Mouse (Mus musculus) gastrocnemius, adult 18-20 months (tissue): Measurements from ENCODE around the gene Rpl36. TPM values are rescaled to one million over a fixed set of nuclear protein-coding genes. Genes with fewer than 3 reads are reported as not detected.

Experiments used
- DNase-seq: peaks from one replicate; pipeline ENCODE4 v3.0.0; 2021; ENCODE audit warnings: low spot score
- long read RNA-seq, 2 experiments: library from polyadenylated mRNA; stranded (forward); transcript quantifications; one replicate each; pipeline ENCODE4 v2.0.0; 2021
- total RNA-seq, 2 experiments: library from RNA; stranded (reverse); gene quantifications; 2 replicates each; pipeline ENCODE4 v1.2.3; 2021

Gene Rpl36
- 100 to 1,000 TPM; 632 to 662 TPM for total RNA-seq
- long read RNA-seq, experiment 1, transcript Rpl36-201 (4 exons, 383 nt): major isoform, 111 of 131 reads
- long read RNA-seq, experiment 1, partial matches to known transcripts: 19 of 131 reads
- long read RNA-seq, experiment 1, other reads (novel, unspliced or antisense): 1 of 131 reads
- long read RNA-seq, experiment 2, transcript Rpl36-201 (4 exons, 383 nt): major isoform, 123 of 137 reads
- long read RNA-seq, experiment 2, partial matches to known transcripts: 13 of 137 reads
- long read RNA-seq, experiment 2, other reads (novel, unspliced or antisense): 1 of 137 reads

DNA sequence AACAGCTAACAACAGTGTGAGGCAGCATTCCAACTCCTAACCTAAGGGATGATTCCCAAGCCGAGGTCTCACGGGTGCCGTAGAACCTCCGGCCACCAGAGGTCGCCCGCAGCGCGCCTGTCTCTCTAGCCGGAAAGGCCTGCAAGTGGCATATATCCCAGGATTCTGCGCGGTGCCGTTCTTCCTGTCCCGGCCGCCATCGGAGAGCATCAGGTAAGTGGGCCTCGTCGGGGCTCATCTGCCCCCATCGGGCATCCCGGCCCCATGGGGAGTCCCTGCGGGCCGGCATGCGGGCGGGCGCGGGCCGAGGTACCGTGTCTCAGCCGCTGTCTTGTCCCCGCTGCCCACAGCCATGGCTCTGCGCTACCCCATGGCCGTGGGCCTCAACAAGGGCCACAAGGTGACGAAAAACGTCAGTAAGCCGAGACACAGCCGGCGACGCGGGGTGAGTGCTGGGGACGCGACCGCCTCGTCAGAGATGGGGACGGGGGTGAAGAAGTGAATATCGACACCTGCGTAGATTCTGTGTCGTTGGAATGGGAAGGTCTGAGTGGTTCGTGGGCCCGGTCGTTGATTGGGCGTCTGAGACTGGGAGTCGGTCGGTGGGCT is at the start of gene Rpl36:
Gene Rpl36 (plus strand): TSS at position 181 of the 609 bp plus-strand sequence.
- DNase-seq: peak; percentile 96

DNA sequence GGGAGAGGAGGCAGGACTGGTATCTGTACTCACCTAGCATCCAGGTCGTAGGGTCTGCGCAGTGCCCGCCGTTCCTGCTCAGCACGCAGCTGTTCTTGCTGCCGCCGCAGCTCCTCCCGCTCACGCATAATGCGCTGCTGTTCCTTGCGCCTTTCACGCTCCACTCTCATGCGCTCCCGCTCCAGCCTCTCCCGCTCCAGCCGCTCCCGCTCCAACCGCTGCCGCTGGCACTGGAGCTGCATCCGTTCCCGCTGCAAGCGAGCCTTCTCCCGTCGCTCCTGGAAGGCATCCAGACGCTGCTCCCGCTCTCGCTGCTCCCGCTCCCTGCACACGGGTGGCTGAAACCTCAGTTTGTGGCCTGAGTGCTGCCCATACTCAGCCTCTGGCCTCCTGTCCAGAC is 46.9 kb upstream of the Rpl36 start:
- no peak for DNase-seq

DNA sequence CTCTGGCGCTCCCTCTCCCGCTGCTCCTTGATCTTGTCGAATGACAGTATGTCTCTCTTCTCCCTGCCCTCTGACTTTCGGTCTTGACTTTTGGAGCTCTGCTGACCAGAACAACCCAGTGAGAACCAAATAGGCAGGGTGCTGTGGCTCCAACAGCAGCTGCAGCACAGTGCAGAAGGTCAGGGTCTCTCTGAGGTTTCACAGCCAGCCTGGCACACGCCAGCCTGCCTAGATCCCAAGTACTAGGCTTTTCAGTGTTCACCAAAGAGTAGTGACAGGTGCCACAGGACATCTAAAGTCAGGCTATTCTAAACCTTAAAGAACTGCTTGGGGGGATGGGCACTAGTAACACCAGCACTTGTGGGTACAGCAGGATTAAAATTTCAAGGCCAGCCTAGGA is 46.3 kb upstream of the Rpl36 start:
- no peak for DNase-seq

DNA sequence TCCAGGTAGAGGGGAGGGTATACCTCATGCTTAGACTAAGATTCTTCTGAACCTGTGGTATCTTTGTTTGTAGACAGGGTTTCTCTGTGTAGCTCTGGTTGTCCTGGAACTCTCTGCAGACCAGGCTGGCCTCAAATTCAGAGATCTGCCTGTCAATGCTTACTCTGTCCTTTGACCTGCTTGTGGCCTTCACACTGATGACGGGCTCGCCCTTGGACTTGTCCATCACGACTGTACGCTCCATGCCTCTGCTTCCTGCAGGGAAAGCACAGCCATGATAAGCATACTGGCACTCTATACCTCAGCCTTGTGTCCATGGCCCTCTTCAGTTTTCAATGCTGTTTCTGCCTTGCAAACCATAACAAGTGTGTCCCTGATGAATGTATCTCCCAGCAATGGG is 45.8 kb upstream of the Rpl36 start:
- DNase-seq: no peak

DNA sequence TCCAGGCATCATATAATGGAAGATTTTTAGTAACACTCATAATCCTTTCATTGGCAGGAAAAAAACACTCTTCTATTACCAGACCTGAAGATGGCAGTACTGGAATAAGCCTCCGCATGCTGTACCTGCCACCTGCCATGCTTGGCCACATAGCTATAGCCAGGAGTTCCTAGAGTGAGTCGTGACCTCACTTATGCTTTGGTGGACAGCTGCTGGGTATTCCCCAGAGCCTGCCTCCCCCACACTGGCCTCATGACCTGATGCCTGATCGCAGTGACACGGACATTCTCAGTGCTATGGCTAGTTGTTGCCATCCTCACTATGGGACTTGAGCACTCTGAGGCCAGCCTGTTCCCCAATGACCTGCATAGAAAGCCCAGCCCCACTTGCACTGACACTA is 42.9 kb upstream of the Rpl36 start:
- DNase-seq: no peak

DNA sequence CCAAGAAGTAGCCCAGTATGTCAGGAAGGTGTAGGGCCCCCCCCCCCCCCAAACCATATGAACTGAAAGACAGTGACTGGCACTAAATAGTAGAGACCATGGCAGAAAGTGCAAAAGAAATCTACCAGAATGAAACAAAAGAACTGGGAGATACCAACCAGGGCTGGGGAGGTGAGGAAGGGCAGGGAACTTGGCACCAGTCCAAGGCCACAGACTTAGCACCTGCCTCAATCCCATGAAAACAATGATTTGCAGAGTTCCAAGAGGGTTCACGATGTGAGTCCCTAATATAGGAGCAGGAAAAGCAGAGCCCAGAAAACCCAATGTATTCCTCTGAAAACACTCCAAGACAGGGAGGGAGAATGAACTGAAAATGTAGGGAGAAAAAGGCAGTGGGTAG is 41.1 kb upstream of the Rpl36 start:
- DNase-seq: no peak

DNA sequence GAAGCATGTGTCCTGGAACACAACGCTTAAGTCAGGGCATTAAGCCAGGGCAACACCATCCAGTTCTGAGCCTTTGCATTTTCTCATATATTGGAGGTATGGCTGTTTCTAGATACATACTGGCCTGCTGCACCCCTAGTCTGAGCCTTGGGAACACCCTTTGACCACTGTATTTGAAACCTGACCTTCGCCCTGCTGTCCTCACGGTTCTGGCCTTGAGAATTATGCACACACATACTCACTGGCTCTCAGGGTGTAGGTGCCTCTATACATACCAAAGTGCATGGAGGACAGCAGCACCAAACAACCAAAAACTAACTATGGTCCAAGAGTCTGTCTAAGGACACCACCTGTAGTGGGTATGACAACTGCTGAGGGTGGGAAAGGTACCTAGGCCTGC is 40.3 kb upstream of the Rpl36 start:
- DNase-seq: no peak

DNA sequence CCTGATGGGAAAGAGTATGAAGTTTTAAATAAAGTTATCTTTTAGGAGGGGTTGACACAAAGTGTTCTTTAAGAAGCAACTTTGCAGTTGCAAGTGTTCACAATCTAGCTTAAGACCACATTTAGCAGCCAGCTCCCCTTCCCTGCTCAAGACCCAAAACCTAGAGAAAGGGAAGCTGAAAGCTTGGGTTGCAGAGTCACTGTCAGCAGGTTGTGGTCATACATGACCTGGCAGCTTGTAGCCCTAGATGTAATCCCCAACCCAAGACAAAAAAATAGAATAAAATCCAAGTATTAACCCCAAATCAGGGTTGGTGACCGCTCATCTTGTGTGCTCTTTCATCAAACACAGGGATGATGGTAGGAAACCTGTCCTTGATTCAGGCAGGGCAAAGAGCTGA is 30.1 kb upstream of the Rpl36 start:
- no peak for DNase-seq

DNA sequence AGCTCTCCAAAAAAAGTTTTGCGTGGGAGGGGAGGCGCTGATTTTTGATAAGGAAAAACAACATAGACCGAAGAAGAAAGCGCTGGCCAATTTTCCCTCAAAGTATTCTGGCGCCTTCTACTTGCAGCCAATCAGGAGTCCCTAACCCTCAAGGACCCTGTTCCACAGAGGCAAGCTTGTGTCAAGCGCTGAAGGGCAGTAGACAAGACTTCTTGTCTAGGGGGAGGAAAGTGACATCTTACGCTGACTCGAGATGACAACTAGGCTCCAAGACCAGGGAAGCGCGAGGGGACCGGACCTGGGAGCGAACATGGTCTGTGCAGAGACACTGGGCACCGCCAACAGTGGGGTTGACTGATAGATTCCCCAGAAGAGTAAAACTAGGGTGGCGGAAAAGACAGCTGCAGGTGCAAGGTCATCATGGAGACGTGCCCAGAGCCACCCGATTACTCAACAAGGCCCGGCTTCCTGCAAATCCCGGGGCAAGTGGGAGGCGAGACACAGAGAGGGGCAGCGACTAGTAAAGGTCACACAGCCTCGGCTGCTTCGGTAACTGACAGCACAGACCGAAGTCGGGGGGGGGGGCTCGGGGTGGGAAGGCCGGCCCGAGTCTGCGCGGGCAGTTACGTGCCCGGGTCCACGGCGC is 29.5 kb upstream of the Rpl36 start:
- peak; percentile 54 for DNase-seq

DNA sequence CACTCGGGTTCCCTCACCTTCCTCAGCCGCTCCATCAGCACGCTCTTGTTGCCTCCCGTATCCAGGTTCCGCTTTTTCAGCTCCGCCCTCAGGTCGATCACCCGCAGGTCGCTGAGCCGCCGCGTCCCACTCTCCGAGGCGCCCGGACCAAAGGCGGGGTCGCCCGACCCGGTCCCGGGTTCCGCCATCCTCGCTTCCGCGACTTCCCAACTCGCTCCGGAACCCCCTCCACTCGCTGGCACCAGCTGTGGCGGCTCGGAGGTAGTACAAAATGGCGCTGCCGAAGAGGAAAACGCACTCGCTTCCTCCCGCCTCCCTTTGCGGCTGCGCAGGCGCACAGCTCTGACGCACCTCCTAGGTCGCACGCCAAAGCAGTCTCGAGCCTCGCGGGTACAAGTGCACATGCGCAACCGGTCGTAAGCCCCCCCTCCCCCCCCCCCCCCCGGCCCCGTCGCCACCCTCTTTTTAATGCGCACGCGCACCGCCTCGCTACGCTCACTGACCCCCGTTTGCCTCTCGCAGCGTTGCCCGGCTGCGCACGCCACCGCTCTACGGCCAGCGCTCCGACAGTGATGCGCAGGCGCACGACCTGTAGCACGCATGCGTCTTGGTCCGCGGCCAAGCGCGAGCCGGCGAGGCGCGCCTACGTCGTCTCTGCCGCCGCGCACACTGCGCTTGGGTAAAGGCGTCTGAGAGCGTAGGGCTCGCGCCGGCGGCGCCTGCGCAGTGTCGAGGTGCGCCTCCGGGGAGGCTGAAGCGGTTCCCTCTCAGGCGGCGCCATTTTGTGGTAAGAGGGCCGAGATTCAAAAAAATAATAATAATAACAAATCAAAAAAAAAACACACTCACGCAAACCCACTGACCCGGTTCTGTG is 28.7 kb upstream of the Rpl36 start, which contains the start of the genes Safb2 and Safb:
Gene Safb2 (minus strand): TSS at position 329 of the 874 bp plus-strand sequence.
Gene Safb (plus strand): TSS at position 569 of the 874 bp plus-strand sequence.
- DNase-seq: peak; percentile 98

DNA sequence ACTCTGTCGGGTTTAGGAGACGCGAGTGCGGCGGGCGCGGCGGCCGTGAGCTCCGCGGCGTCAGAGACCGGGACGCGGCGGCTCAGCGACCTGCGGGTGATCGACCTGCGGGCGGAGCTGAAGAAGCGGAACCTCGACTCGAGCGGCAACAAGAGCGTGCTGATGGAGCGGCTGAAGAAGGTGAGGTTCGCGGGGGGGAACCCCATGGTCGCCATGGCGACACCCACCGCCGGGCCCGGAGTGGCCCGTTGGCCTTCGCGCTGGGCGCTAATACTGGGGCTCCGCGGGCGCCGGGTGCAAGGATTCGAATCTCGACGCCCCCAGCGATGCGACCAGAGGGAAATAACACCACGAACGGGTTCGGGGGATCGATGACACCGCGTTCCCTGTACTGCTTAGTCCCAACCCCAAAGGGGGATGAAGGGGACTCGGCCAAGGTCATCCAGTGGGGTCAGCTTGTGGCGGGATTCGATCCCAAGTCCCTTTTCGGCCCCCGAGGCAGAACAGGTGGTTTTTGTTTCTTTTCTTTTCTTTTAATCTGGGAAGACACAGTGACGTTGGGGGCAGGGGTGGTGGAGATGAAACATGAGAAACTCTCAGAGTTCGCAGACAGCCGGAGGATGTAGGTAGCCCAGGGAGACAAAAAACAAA is 27.9 kb upstream of the Rpl36 start:
- peak; percentile 48 for DNase-seq

DNA sequence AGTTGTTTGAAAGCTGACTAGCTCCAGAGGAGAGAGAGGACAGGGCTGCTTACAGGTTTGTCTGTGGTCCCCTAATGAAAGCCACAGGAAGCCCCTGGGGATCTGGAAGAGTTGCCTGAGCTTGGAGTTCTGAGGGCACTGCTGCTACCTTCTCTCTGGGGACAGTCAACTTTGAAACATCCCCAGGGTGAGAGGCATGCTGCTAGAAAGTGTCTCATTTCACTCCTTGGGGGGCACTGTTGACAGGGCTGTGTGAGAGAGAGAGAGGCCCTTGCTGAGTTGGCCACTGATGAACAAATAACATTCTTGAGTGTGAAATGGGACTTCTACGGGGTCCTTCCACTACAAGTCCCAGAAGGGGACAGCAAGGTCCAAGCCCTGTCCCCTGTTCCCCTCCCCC is 25.4 kb upstream of the Rpl36 start:
- DNase-seq: no peak

DNA sequence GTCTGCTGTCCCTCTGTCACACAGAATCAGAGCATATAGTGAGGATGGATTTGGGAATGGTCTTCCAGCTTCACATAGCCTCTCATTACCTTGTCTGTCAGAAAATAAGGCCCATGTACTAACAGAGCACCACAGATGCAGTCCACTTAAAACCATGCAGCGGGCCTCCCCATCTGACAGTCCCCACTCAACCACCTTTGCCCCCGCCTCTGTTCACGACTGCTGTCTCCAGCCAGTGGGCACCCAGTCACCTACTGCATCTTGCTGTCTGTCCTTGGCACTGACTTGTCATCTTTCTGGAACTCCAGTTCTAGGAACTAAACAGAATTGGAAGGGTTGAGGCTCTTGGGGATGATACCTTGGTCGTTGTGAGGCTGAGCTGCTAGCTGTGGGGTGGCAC is 24.3 kb upstream of the Rpl36 start:
- no peak for DNase-seq

DNA sequence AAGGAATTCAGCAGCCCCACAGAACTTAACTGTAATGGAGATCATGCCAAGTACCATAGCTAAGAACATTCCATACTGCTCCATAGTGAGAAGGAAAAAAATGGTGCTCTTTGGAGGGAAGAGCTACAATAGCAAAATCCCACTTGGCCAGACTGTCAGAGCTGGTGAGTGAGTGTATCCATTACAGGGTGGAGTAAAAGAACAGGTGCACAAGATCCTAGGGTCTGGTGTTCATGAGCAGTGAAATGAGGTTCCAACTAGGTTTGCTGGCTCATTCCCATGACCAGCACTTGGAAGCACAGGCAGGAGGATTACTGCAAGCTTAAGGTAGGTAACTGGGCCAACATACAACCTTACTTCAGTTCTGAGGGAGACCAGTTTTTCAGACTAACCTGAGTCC is 20.7 kb upstream of the Rpl36 start:
- DNase-seq: no peak

DNA sequence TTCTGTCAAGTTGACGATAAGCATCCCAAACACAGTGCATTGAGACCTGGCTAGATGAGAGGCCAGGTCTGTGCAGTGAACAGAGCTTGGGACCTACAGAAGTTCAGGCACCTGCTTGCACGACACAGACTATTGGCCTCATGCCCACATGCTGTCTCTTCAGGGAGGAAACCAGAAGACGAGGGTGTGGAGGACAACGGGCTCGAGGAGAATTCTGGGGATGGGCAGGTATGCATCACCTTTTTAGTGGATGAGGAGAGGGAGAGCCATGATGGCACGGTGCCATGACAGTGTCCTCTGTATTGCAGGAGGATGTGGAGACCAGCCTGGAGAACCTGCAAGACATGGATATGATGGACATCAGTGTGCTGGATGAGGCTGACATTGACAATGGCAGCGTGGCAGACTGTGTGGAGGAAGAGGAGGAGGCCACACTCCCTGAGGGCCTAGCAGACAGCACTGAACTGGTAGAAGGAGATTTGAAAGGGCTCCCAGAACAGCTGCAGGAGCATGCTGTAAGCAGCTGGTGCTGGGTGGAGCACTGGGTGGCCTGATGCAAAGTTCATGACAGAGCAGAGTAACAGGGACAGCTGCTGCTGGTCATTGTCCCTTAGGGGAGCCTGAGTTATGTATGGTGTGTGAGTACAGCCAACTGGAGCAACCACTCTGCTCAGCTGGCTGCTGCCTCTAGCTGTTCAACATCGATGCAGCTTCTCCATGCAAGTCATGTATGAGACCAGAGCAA is 19.5 kb upstream of the Rpl36 start:
- no peak for DNase-seq

DNA sequence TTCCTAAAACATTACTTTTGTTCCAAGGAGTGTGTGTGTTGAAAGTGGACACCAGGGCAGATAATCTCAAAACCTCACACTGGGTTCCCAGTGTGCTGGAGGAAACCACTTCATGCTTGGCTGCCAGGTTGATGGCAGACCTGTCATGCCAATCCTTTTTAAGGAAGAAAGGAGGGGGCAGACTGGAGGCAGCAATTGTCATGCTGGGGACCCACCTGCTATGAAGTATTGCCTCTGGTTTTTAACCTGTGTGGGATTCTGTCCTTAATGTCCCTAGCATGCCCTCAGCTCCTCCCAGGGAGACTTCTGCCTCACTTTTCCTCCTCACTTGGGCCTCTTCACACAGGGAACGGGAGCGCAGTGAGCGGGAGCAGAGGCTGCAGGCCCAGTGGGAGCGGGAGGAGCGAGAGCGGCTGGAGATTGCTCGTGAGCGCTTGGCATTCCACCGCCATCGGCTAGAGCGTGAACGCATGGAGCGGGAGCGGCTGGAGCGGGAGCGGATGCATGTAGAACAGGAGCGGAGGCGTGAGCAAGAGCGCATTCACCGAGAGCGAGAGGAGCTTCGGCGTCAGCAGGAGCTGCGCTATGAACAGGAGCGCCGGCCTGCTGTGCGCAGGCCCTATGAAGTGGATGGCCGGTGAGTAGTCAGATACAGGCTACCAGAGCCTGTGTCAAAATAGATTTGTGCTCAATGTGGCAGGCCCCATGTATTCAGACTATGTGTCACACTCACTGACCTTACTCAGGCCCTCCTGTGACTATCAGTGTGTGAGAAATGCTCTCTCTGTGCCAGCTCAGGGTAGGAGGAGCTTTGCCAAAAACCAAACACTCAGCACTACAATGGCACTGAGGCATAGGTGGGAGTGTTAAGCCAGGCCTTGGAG is 9.8 kb upstream of the Rpl36 start:
- DNase-seq: no peak

DNA sequence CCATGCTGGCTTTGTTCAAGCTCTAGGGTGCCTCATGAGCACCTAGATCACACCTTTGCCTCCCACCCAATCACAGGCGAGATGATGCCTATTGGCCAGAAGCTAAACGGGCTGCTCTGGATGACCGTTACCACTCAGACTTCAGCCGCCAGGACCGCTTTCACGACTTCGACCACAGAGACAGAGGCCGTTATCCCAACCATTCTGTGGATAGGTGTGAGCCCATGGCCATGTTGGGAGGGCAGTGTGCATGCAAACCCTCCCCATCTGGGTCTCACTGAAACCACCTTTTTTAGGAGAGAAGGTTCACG is 9.2 kb upstream of the Rpl36 start:
- no peak for DNase-seq

DNA sequence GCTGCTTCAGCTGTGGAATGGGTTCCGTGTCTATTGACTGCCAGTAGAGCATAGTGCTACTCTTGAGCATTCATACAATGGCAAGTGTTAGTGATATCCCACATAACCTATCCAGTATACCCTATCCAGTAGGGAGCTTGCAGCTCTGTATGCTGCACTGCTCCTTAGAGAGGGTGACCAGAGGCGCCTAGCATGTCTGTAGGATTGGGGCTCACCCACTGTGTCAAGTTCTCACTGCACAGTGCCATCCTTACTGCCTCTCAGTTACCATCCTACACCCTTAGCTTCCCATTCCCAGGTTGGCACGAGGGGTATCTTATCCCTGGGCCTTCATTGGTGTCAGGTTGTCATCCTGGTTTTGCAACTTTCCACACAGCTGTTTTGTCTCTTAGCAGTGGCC is 8.8 kb upstream of the Rpl36 start:
- no peak for DNase-seq

DNA sequence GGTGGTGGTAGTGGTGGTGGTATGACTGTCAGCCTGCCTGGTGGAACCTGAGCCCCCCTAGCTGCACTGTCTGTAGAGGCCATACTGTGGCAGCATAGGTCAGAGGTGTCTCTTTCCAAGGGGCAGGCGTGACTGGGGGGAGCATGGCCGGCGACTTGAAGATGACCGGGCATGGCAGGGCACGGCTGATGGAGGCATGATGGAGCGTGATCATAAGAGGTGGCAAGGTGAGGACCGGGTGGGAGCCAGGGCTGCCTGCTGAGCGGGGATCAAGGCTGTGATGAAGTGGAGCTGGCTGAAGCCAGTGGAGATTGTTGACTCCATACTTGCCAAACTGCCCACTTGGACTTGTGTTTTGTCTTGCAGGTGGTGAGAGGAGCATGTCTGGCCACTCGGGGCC is 7.8 kb upstream of the Rpl36 start:
- DNase-seq: no peak
